Mouse (Mus musculus): ENCODE measurements at regions not wholly inside any gene's neighbourhood (a gene's known extent, or its start where the extent isn't known, plus 50 kb on each side); places are given as distances from the start of the nearest gene placed in this dataset.
A peak's percentile ranks its signal among the peaks of the same experiment; 100 is the strongest.

DNA sequence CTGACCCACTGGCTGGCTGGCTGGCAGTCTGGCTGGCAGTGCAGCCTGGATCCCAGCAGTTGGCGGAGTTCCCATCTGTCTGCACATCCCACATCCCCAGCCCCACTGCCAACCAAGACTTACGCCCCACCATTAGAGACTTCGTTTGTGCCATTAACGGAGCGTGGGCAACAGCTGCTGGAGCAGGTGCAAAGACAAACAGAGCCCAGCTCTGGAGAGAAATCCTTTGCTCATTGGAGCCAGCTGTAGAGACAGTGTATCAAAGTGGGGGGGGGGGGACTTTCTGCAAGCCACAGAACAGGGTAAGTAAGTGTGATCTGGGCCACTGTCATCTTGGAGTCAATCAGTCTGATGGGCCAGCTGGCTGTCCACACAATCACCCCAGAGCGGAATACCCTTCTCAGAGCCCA is 52.3 kb downstream of the Rplp1 start:
- no peak for TF ChIP-seq POU5F1 (IDR thresholded peaks at IDR 0.05; ENCODE audit: borderline replicate concordance, low read length)
- Histone ChIP-seq H3K4me3 (replicated peaks; ENCODE audit: low read length) (no peak overlapping the region), H3K27me3 (ENCODE audit: insufficient read depth, low read length) (no peaks in the 10 kb centered on the region), H3K36me3 (ENCODE audit: insufficient read depth, low read length) (no peaks in the 10 kb centered on the region), H3K4me1 (replicated peaks; ENCODE audit: low read depth, low read length) (no peaks in the 10 kb centered on the region), H3K9me3 (ENCODE audit: low read length) (no peaks in the 10 kb centered on the region)

DNA sequence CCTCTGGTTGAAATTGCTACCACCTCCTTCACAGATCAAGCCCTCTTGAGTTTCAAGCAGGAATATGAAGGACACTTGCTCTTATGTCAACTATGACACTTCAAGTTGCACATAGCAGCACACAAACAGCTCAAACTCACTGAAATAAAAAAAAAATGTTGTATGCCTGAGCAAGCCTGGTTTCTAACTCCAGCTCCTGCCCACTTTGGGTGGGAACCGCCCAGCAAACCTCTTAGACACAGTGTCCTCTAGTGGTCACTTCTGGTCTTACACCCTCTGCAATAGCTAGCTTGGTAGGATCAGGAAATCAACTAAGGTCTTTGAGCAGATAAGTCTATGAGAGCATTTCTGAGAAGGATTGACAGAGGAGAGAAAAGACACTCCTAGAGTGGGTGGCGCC is 54.2 kb downstream of the Rplp1 start:
- H3K9me3 ChIP-seq (ENCODE audit: low read length), result no peaks in the 10 kb centered on the region
- H3K27me3 ChIP-seq (ENCODE audit: insufficient read depth, low read length), result no peaks in the 10 kb centered on the region
- TF ChIP-seq NANOG (IDR thresholded peaks at IDR 0.05; ENCODE audit: borderline replicate concordance, low read length) (no peak), CTCF (conservative IDR thresholded peaks at IDR 0.05; ENCODE audit: low read length) (peak; percentile 99)
- no peaks in the 10 kb centered on the region for H3K4me1 ChIP-seq (replicated peaks; ENCODE audit: low read depth, low read length)
- H3K36me3 ChIP-seq (ENCODE audit: insufficient read depth, low read length), result no peaks in the 10 kb centered on the region
- no peak overlapping the region for H3K4me3 ChIP-seq (replicated peaks; ENCODE audit: low read length)

DNA sequence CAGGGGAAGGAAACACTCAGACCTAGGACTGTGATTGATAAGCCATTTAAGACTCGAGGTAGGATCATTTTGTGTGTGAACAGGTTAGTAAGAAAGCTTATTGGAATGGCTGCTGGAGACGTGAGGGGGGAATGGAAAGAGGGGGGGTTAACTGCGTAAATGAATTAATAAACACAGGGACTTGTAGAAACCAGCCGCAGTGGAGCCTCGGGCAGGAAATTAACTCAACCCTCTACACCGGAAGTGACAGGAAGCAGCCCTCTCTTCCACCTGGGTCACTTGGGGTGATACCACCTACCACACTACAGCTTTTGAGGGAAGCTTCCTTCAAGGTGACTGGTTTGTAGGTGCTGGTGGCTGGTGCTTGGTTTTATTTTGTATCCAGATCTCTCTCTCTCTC is 54.9 kb downstream of the Rplp1 start:
- Histone ChIP-seq H3K9me3 (ENCODE audit: low read length) (no peaks in the 10 kb centered on the region), H3K36me3 (ENCODE audit: insufficient read depth, low read length) (no peaks in the 10 kb centered on the region), H3K27me3 (ENCODE audit: insufficient read depth, low read length) (no peaks in the 10 kb centered on the region), H3K4me3 (replicated peaks; ENCODE audit: low read length) (no peak overlapping the region), H3K4me1 (replicated peaks; ENCODE audit: low read depth, low read length) (no peaks in the 10 kb centered on the region)
- no peak for TF ChIP-seq NANOG (IDR thresholded peaks at IDR 0.05; ENCODE audit: borderline replicate concordance, low read length)

DNA sequence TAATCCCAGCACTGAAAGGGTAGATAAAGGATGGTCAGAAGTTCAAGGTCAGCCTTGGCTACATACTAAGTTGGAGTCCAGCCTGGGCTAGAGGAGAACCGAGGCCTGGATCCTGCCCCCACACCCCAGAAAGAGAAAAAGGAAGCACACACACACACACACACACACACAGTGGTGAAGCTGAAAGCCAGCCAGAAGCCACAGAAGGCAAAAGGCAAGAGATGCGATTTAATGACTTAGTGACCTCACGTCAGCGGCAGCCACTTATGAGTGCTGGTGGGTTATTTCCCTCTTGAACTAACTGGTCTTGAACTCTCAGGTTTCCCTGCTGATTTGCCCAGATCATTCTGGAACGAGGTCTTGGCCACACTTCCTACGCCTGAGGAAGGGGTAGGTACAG is 56.5 kb downstream of the Rplp1 start:
- no peak for TF ChIP-seq POU5F1 (IDR thresholded peaks at IDR 0.05; ENCODE audit: borderline replicate concordance, low read length)
- no peak for TF ChIP-seq NANOG (IDR thresholded peaks at IDR 0.05; ENCODE audit: borderline replicate concordance, low read length)
- no peak for TF ChIP-seq CTCF (conservative IDR thresholded peaks at IDR 0.05; ENCODE audit: low read length)
- H3K9me3 ChIP-seq (ENCODE audit: low read length), result 0 out of 2 replicates have a peak, but pooled peaks cover 2% of the 10 kb centered on the region
- H3K36me3 ChIP-seq (ENCODE audit: insufficient read depth, low read length), result no peaks in the 10 kb centered on the region
- peaks cover 5% of the 10 kb centered on the region; the same call in 1 of the 2 replicates for H3K27me3 ChIP-seq (ENCODE audit: insufficient read depth, low read length)
- H3K4me3 ChIP-seq (replicated peaks; ENCODE audit: low read length), result no peak overlapping the region
- no peaks in the 10 kb centered on the region for H3K4me1 ChIP-seq (replicated peaks; ENCODE audit: low read depth, low read length)

DNA sequence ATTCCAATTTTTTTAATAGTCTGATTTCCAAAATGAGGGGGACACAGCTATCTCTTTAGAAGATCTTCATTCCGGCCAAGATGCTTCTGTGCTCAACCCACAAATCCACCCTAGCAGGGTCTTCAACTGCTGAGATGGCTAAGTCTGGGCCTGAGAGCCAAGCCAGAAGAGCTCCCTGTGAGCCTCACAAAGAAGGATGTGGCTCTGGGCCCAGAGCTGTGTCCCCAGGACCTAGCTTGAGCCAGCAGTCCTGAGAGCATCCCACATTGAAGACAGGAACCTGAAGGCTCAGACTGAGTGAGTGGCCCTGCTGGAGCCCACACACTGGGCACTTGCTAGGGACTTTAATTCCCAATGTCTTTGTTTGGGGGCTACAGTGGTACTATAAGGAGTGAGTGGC is 57.7 kb downstream of the Rplp1 start:
- TF ChIP-seq NANOG (IDR thresholded peaks at IDR 0.05; ENCODE audit: borderline replicate concordance, low read length) (no peak), CTCF (conservative IDR thresholded peaks at IDR 0.05; ENCODE audit: low read length) (no peak), POU5F1 (IDR thresholded peaks at IDR 0.05; ENCODE audit: borderline replicate concordance, low read length) (no peak)
- Histone ChIP-seq H3K4me1 (replicated peaks; ENCODE audit: low read depth, low read length) (no peaks in the 10 kb centered on the region), H3K4me3 (replicated peaks; ENCODE audit: low read length) (no peak overlapping the region), H3K9me3 (ENCODE audit: low read length) (0 out of 2 replicates have a peak, but pooled peaks cover 5% of the 10 kb centered on the region), H3K36me3 (ENCODE audit: insufficient read depth, low read length) (no peaks in the 10 kb centered on the region), H3K27me3 (ENCODE audit: insufficient read depth, low read length) (peaks cover 5% of the 10 kb centered on the region; the same call in 1 of the 2 replicates)

DNA sequence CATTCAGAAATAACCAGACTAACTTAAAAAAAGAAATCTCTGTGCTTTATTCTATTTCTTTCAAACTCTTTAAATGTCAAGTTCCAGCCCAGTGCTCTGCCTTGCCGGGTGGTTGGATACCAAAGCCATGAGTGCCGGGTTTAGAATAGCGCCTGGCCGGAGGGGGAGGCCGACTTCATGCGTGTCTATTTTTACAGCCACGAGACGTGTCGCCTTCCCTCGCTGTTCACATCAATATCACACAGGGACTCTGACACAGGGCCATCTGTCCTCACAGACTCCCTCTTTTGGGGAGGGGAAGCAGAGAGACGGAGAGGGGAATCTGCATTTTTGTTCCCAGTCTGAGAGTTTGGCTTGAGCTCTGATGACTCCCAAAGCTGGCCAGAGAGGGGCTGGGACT is 58.7 kb downstream of the Rplp1 start:
- H3K4me3 ChIP-seq (replicated peaks; ENCODE audit: low read length), result no peak overlapping the region
- 0 out of 2 replicates have a peak, but pooled peaks cover 5% of the 10 kb centered on the region for H3K9me3 ChIP-seq (ENCODE audit: low read length)
- H3K4me1 ChIP-seq (replicated peaks; ENCODE audit: low read depth, low read length), result no peaks in the 10 kb centered on the region
- no peaks in the 10 kb centered on the region for H3K36me3 ChIP-seq (ENCODE audit: insufficient read depth, low read length)
- TF ChIP-seq CTCF (conservative IDR thresholded peaks at IDR 0.05; ENCODE audit: low read length) (no peak), NANOG (IDR thresholded peaks at IDR 0.05; ENCODE audit: borderline replicate concordance, low read length) (no peak), POU5F1 (IDR thresholded peaks at IDR 0.05; ENCODE audit: borderline replicate concordance, low read length) (no peak)
- peaks cover 5% of the 10 kb centered on the region; the same call in 1 of the 2 replicates for H3K27me3 ChIP-seq (ENCODE audit: insufficient read depth, low read length)

DNA sequence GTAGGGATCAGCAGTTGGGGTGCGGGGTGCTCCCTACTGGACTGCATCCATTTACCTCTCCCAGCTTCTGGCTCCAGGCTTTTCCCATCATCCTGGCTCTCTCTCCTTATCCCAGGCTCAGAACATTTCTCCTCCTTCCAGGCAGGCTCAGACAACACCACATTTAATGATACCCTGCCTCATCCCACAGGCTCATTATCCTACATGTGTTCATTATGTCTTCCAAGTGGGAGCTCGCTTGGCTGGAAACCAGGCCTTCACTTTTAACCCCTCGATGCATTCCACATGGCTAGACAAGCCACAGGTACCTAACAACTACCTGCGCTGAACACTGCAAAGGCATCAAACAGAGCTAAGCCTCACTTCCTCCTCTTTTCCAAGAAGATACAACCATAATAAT is 60.5 kb downstream of the Rplp1 start:
- Histone ChIP-seq H3K4me3 (replicated peaks; ENCODE audit: low read length) (no peak overlapping the region), H3K27me3 (ENCODE audit: insufficient read depth, low read length) (peaks cover 5% of the 10 kb centered on the region; the same call in 1 of the 2 replicates), H3K4me1 (replicated peaks; ENCODE audit: low read depth, low read length) (no peaks in the 10 kb centered on the region), H3K36me3 (ENCODE audit: insufficient read depth, low read length) (no peaks in the 10 kb centered on the region), H3K9me3 (ENCODE audit: low read length) (0 out of 2 replicates have a peak, but pooled peaks cover 5% of the 10 kb centered on the region)
- no peak for TF ChIP-seq POU5F1 (IDR thresholded peaks at IDR 0.05; ENCODE audit: borderline replicate concordance, low read length)
- TF ChIP-seq NANOG (IDR thresholded peaks at IDR 0.05; ENCODE audit: borderline replicate concordance, low read length), result no peak
- TF ChIP-seq CTCF (conservative IDR thresholded peaks at IDR 0.05; ENCODE audit: low read length), result no peak

DNA sequence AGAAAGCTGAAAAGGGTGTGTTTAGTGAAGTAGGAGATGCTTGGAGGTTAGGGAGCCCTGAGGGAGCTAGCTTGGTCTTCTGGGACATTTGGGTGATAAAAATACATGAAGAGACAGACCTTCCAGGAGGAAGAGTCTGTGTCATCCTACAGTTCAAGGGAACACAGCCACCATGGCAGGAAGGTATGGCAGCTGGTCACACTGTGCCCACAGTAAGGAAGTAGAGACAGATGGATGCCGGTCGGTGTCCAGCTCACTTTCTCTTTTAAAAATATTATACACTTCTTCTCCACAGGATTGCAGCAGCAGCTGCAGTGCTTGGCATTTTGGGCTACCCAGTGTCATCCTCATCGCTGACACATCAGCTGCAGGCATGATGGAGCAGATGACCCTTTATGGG is 63.0 kb downstream of the Rplp1 start:
- H3K36me3 ChIP-seq (ENCODE audit: insufficient read depth, low read length), result no peaks in the 10 kb centered on the region
- no peak for TF ChIP-seq POU5F1 (IDR thresholded peaks at IDR 0.05; ENCODE audit: borderline replicate concordance, low read length)
- TF ChIP-seq NANOG (IDR thresholded peaks at IDR 0.05; ENCODE audit: borderline replicate concordance, low read length), result no peak
- no peak for TF ChIP-seq CTCF (conservative IDR thresholded peaks at IDR 0.05; ENCODE audit: low read length)
- H3K27me3 ChIP-seq (ENCODE audit: insufficient read depth, low read length), result peaks cover 5% of the 10 kb centered on the region; the same call in 1 of the 2 replicates
- H3K9me3 ChIP-seq (ENCODE audit: low read length), result 0 out of 2 replicates have a peak, but pooled peaks cover 5% of the 10 kb centered on the region
- H3K4me3 ChIP-seq (replicated peaks; ENCODE audit: low read length), result no peak overlapping the region
- no peaks in the 10 kb centered on the region for H3K4me1 ChIP-seq (replicated peaks; ENCODE audit: low read depth, low read length)

DNA sequence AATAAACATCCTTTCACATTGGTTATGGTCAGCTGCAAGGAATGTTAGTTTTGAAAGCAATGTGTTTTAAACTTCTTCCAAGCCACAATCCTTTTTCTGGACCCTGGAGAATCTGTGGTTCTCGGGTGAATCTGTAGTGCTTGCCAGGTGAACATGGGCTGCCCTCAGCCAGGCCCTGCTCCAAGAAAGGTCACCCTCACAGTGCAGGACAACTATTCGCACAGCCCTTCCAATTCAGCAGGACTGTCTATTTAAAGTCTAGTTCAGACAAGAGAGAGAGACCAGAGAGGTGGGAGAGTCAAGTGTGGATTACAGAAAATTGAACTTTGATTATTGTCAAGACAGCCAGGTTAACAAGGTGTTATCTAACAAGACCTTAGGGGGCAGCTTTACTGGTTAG is 65.9 kb downstream of the Rplp1 start:
- Histone ChIP-seq H3K9me3 (ENCODE audit: low read length) (0 out of 2 replicates have a peak, but pooled peaks cover 5% of the 10 kb centered on the region), H3K36me3 (ENCODE audit: insufficient read depth, low read length) (no peaks in the 10 kb centered on the region), H3K27me3 (ENCODE audit: insufficient read depth, low read length) (peaks cover 5% of the 10 kb centered on the region; the same call in 1 of the 2 replicates), H3K4me1 (replicated peaks; ENCODE audit: low read depth, low read length) (no peaks in the 10 kb centered on the region), H3K4me3 (replicated peaks; ENCODE audit: low read length) (no peak overlapping the region)
- TF ChIP-seq NANOG (IDR thresholded peaks at IDR 0.05; ENCODE audit: borderline replicate concordance, low read length) (no peak), POU5F1 (IDR thresholded peaks at IDR 0.05; ENCODE audit: borderline replicate concordance, low read length) (no peak), CTCF (conservative IDR thresholded peaks at IDR 0.05; ENCODE audit: low read length) (no peak)

All from E14TG2a.4 (cell line).